Mouse (Mus musculus): ENCODE data around the gene Pygb. TPM values are rescaled to one million over a fixed set of nuclear protein-coding genes. Genes with fewer than 3 reads are reported as not detected.

The Pygb gene
- polyA plus RNA-seq, 1 experiment from 2014 or later, result 92.4 TPM

DNA sequence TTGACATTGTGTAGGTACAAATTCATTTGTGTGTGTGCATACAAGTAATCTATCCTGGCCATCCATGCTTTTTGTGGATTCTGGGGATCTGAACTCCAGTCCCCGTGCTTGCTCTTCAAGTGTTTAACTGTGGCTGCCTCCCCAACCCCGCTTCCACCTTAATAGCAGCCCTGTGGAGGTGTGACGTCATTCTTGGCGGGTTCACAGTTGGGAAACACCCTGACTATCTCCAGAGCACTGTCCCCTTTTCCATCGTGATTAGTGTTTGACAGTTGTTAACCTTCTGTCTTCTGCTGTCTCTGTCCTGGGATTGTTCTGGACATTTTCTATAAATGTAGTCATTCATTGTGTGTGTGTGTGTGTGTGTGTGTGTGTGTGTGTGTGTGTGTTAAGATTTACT, 24.1 kb downstream of the Pygb start:
- 64% methylated on average over 5 of the region's 5 CpGs for WGBS
- H3K9me3 ChIP-seq (ENCODE audit: control insufficient read depth, low read length), result no peaks in the 10 kb centered on the region

DNA sequence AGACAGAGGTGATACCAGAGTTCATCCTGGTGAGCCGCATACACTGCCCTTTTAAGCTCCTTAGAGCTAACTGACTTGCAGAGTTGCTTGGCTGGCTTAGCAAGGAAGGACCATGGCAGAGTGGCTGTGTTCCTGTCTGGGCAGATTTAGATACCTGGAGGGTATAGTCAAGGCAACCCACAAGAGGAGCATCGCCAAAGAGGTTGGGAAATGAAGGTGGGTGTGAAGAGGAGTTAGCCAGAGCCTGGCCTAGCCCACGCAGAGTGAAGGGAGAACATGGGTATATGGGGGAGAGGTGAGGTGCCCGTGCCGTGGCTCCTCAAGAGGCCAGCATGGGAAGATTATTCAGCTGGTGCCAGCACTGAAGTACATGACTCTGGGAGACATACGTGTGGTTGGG, 26.3 kb downstream of the Pygb start:
- Histone ChIP-seq H3K4me3 (ENCODE audit: low read length) (no peak overlapping the region), H3K9ac (ENCODE audit: low read length) (no peak overlapping the region), H3K9me3 (ENCODE audit: control insufficient read depth, low read length) (no peaks in the 10 kb centered on the region), H3K4me1 (replicated peaks; ENCODE audit: control insufficient read depth, insufficient read depth, low read length) (no peaks in the 10 kb centered on the region), H3K4me2 (ENCODE audit: low read depth, low read length) (no peak overlapping the region), H3K36me3 (ENCODE audit: control insufficient read depth, insufficient read depth, low read length) (peaks cover 40% of the 10 kb centered on the region), H3K27me3 (ENCODE audit: control insufficient read depth, insufficient read depth, low read depth, low read length) (no peaks in the 10 kb centered on the region), H3K27ac (ENCODE audit: low read length) (no peak overlapping the region)
- ATAC-seq (ENCODE audit: low read depth), result no peak
- WGBS, result 88% methylated on average over 6 of the region's 6 CpGs

More for the DNA sequence above, 24.1 kb downstream of the Pygb start:
- H3K4me3 ChIP-seq (ENCODE audit: low read length), result no peak overlapping the region
- H3K36me3 ChIP-seq (ENCODE audit: control insufficient read depth, insufficient read depth, low read length), result peaks cover 32% of the 10 kb centered on the region
- H3K4me1 ChIP-seq (replicated peaks; ENCODE audit: control insufficient read depth, insufficient read depth, low read length), result no peaks in the 10 kb centered on the region
- no peak for ATAC-seq (ENCODE audit: low read depth)
- H3K27me3 ChIP-seq (ENCODE audit: control insufficient read depth, insufficient read depth, low read depth, low read length), result no peaks in the 10 kb centered on the region
- no peak overlapping the region for H3K9ac ChIP-seq (ENCODE audit: low read length)
- no peak overlapping the region for H3K27ac ChIP-seq (ENCODE audit: low read length)
- H3K4me2 ChIP-seq (ENCODE audit: low read depth, low read length), result no peak overlapping the region

DNA sequence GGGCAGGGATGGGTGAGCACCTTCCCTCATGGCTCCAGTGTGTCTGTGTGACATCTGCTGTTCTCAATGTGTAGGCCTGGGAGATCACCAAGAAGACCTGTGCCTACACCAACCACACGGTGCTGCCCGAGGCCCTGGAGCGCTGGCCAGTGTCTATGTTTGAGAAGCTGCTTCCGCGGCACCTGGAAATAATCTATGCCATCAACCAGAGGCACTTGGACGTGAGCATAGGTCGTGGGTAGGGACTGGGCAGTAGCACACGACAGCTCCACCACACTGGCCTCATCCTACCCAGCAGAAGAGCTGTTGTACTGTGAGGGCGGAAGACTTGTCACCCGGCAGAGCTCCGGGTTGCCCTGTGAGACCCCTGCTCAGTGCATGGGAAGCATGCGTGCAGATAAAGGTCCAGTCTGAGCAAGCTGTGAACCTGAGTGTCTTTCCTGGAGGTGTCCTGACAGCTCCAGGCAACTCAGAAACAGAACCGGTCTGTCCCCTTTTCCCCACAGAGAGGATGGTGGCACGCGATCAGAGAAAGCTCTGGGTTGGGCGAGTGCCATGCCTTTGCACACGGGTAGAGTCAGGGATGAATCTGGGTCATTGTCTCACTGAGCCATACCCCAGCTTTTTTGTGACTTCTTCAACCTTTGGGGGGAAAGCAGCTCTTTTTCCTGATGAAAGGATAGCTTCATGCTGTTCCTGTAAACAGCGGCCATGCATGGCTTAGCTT, 30.3 kb downstream of the Pygb start:
- H3K36me3 ChIP-seq (ENCODE audit: control insufficient read depth, insufficient read depth, low read length), result peaks cover 39% of the 10 kb centered on the region
- WGBS, result 92% methylated on average over 18 of the region's 18 CpGs
- no peaks in the 10 kb centered on the region for H3K27me3 ChIP-seq (ENCODE audit: control insufficient read depth, insufficient read depth, low read depth, low read length)
- H3K4me3 ChIP-seq (ENCODE audit: low read length), result no peak overlapping the region
- H3K4me1 ChIP-seq (replicated peaks; ENCODE audit: control insufficient read depth, insufficient read depth, low read length), result no peaks in the 10 kb centered on the region
- H3K9ac ChIP-seq (ENCODE audit: low read length), result no peak overlapping the region
- H3K9me3 ChIP-seq (ENCODE audit: control insufficient read depth, low read length), result no peaks in the 10 kb centered on the region
- no peak overlapping the region for H3K4me2 ChIP-seq (ENCODE audit: low read depth, low read length)
- no peak overlapping the region for H3K27ac ChIP-seq (ENCODE audit: low read length)
- ATAC-seq (ENCODE audit: low read depth), result no peak

DNA sequence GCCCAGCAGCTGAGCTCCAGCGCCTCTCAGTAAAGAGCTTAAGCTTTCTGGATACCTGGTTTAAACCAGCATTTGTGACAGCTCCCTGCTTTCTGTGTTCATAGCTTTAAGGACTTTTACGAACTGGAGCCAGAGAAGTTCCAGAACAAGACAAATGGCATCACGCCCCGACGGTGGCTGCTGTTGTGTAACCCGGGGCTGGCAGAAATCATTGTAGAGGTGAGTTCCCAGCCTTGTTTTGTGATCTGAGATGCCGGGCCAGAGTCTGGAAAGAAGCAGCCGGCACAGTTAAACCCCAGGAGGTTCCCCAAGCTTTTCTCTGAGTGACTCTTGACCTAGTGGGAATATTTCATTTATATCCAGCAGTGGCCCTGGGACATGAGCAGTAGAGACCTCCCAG, 32.2 kb downstream of the Pygb start:
- no peak overlapping the region for H3K9ac ChIP-seq (ENCODE audit: low read length)
- H3K9me3 ChIP-seq (ENCODE audit: control insufficient read depth, low read length), result no peaks in the 10 kb centered on the region
- H3K27ac ChIP-seq (ENCODE audit: low read length), result no peak overlapping the region
- WGBS, result 84% methylated on average over 8 of the region's 8 CpGs
- H3K4me3 ChIP-seq (ENCODE audit: low read length), result no peak overlapping the region
- no peak overlapping the region for H3K4me2 ChIP-seq (ENCODE audit: low read depth, low read length)
- ATAC-seq (ENCODE audit: low read depth), result no peak
- no peaks in the 10 kb centered on the region for H3K4me1 ChIP-seq (replicated peaks; ENCODE audit: control insufficient read depth, insufficient read depth, low read length)
- H3K27me3 ChIP-seq (ENCODE audit: control insufficient read depth, insufficient read depth, low read depth, low read length), result no peaks in the 10 kb centered on the region
- H3K36me3 ChIP-seq (ENCODE audit: control insufficient read depth, insufficient read depth, low read length), result peaks cover 34% of the 10 kb centered on the region

DNA sequence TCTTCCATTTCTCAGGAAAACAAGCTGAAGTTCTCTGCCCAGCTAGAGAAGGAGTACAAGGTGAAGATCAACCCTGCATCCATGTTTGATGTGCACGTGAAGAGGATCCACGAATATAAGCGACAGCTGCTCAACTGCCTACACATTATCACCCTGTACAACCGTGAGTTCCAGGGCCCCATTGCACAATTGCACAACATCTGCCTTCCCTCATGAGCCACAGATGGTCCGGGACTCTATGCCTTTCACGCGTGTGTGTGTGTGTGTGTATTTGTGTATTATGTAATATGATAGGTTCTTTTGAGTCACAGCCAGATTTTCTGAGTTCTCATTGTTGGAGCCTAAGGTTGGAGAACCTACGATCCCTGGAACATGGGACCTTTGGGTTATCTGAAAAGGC, 34.2 kb downstream of the Pygb start:
- no peaks in the 10 kb centered on the region for H3K4me1 ChIP-seq (replicated peaks; ENCODE audit: control insufficient read depth, insufficient read depth, low read length)
- H3K9ac ChIP-seq (ENCODE audit: low read length), result no peak overlapping the region
- no peak for ATAC-seq (ENCODE audit: low read depth)
- no peaks in the 10 kb centered on the region for H3K27me3 ChIP-seq (ENCODE audit: control insufficient read depth, insufficient read depth, low read depth, low read length)
- no peak overlapping the region for H3K27ac ChIP-seq (ENCODE audit: low read length)
- no peak overlapping the region for H3K4me3 ChIP-seq (ENCODE audit: low read length)
- H3K9me3 ChIP-seq (ENCODE audit: control insufficient read depth, low read length), result no peaks in the 10 kb centered on the region
- WGBS, result 78% methylated on average over 8 of the region's 8 CpGs
- H3K36me3 ChIP-seq (ENCODE audit: control insufficient read depth, insufficient read depth, low read length), result peaks cover 27% of the 10 kb centered on the region
- no peak overlapping the region for H3K4me2 ChIP-seq (ENCODE audit: low read depth, low read length)

DNA sequence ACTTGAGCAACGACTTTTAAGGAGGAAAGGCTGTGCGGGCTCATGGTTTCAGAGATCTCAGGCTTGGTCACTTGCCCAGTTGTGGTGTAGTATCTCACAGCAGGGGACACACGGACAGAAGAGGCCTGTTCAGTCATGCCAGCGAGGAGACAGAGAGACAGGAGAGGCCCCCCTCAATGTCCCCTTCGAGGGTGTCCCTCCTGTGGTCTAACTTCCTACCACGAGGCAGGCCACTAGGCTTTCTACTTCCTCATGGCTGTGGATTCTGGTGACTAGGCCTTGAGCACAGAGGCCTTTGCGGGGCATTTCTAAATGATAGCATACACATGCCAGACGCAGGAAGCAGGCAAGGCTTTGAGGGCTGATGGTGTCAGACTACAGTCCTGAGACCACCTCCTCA, 36.5 kb downstream of the Pygb start:
- ATAC-seq (ENCODE audit: low read depth), result no peak
- Histone ChIP-seq H3K36me3 (ENCODE audit: control insufficient read depth, insufficient read depth, low read length) (peaks cover 35% of the 10 kb centered on the region), H3K4me1 (replicated peaks; ENCODE audit: control insufficient read depth, insufficient read depth, low read length) (no peaks in the 10 kb centered on the region), H3K9me3 (ENCODE audit: control insufficient read depth, low read length) (no peaks in the 10 kb centered on the region), H3K4me2 (ENCODE audit: low read depth, low read length) (no peak overlapping the region), H3K27me3 (ENCODE audit: control insufficient read depth, insufficient read depth, low read depth, low read length) (no peaks in the 10 kb centered on the region), H3K9ac (ENCODE audit: low read length) (no peak overlapping the region), H3K4me3 (ENCODE audit: low read length) (no peak overlapping the region), H3K27ac (ENCODE audit: low read length) (no peak overlapping the region)
- 76% methylated on average over 8 of the region's 8 CpGs for WGBS

DNA sequence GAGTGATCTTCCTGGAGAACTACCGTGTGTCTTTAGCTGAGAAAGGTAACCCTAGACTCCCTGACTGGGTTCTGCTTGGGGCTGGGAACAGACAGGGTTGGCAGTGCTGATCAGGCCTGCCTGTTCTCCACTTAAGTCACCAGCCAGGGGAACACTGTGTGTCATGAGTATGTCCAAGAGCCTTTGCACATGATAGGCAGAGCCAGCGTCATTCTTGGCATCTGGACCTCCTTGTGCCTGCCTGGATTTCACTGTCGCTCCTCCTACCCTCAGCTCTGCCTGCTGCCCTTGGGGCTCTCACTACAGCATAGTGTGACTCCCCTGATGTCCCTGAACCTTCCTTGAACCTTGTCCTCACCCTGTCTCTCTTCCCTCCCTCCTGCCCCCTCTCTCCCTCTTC, 39.9 kb downstream of the Pygb start:
- Histone ChIP-seq H3K36me3 (ENCODE audit: control insufficient read depth, insufficient read depth, low read length) (peaks cover 38% of the 10 kb centered on the region), H3K4me3 (ENCODE audit: low read length) (no peak overlapping the region), H3K27me3 (ENCODE audit: control insufficient read depth, insufficient read depth, low read depth, low read length) (no peaks in the 10 kb centered on the region), H3K9me3 (ENCODE audit: control insufficient read depth, low read length) (no peaks in the 10 kb centered on the region), H3K4me2 (ENCODE audit: low read depth, low read length) (no peak overlapping the region), H3K4me1 (replicated peaks; ENCODE audit: control insufficient read depth, insufficient read depth, low read length) (no peaks in the 10 kb centered on the region), H3K9ac (ENCODE audit: low read length) (no peak overlapping the region), H3K27ac (ENCODE audit: low read length) (no peak overlapping the region)
- ATAC-seq (ENCODE audit: low read depth), result no peak
- WGBS, result 74% methylated on average over 3 of the region's 3 CpGs

DNA sequence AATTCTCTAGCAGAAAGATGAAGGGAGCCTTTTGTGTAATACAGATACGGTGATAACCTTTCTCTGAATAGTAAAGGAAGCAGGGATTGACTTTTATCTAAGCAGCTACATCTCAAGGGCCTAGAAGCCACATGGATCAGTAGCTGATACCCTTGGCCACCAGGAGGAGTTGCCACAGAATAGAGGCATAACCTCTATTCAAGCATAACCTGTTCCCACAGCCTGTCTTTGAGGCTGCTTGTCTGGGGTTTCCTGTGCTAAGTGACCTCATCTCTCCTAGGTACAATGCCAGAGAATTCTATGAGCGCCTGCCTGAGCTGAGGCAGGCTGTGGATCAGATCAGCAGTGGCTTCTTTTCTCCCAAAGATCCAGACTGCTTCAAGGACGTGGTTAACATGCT, 41.6 kb downstream of the Pygb start:
- ATAC-seq (ENCODE audit: low read depth), result no peak
- H3K9ac ChIP-seq (ENCODE audit: low read length), result no peak overlapping the region
- no peaks in the 10 kb centered on the region for H3K27me3 ChIP-seq (ENCODE audit: control insufficient read depth, insufficient read depth, low read depth, low read length)
- peaks cover 43% of the 10 kb centered on the region for H3K36me3 ChIP-seq (ENCODE audit: control insufficient read depth, insufficient read depth, low read length)
- no peaks in the 10 kb centered on the region for H3K9me3 ChIP-seq (ENCODE audit: control insufficient read depth, low read length)
- no peak overlapping the region for H3K27ac ChIP-seq (ENCODE audit: low read length)
- H3K4me3 ChIP-seq (ENCODE audit: low read length), result no peak overlapping the region
- H3K4me2 ChIP-seq (ENCODE audit: low read depth, low read length), result no peak overlapping the region
- 75% methylated on average over 3 of the region's 3 CpGs for WGBS
- no peaks in the 10 kb centered on the region for H3K4me1 ChIP-seq (replicated peaks; ENCODE audit: control insufficient read depth, insufficient read depth, low read length)

DNA sequence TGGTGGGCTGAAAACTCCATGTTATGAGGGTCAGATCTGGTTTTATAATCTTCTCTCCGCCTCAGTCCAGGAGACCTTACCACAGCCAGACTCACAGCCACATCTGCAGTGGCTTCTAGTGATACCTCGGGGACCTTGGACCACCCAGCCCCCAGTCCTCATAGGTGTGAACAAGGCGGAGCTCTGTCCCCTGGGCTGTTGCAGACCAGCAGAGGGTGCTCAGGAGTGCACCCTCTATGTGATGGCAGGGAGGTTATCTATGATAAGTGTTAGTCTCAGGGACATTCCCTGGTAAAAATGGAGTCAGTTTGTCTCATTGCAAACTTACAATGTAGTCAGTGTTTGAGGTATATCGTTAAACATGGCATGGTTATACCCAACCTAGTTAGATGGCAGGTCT, 42.1 kb downstream of the Pygb start:
- WGBS, result 77% methylated on average over 4 of the region's 4 CpGs
- no peaks in the 10 kb centered on the region for H3K9me3 ChIP-seq (ENCODE audit: control insufficient read depth, low read length)
- no peak for ATAC-seq (ENCODE audit: low read depth)

DNA sequence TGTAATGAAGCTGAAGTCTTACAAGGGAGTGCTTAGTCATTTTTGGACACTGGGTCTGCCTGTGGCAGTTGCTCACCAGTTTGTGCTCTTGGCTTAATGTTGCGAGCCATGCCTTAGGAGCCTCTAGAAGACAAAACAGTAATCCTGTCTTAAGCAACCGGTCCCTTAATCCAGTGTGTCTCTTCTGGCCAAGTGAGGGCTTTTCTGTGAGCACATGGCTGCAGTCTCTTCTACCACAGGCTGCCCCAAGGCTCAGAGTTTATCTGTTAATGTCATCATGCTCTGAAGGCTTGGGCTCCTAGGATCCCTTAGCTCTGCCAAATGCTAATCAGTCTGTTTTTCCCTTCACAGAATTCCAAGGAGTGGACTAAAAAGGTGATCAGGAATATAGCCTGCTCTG, 43.5 kb downstream of the Pygb start:
- ATAC-seq (ENCODE audit: low read depth), result no peak
- WGBS, result 86% methylated on average over 2 of the region's 2 CpGs
- Histone ChIP-seq H3K9ac (ENCODE audit: low read length) (no peak overlapping the region), H3K4me3 (ENCODE audit: low read length) (no peak overlapping the region), H3K36me3 (ENCODE audit: control insufficient read depth, insufficient read depth, low read length) (peaks cover 44% of the 10 kb centered on the region), H3K27me3 (ENCODE audit: control insufficient read depth, insufficient read depth, low read depth, low read length) (no peaks in the 10 kb centered on the region), H3K4me2 (ENCODE audit: low read depth, low read length) (no peak overlapping the region), H3K27ac (ENCODE audit: low read length) (no peak overlapping the region), H3K9me3 (ENCODE audit: control insufficient read depth, low read length) (no peaks in the 10 kb centered on the region), H3K4me1 (replicated peaks; ENCODE audit: control insufficient read depth, insufficient read depth, low read length) (no peaks in the 10 kb centered on the region)

More for the DNA sequence above, 42.1 kb downstream of the Pygb start:
- Histone ChIP-seq H3K4me3 (ENCODE audit: low read length) (no peak overlapping the region), H3K4me2 (ENCODE audit: low read depth, low read length) (no peak overlapping the region), H3K27me3 (ENCODE audit: control insufficient read depth, insufficient read depth, low read depth, low read length) (no peaks in the 10 kb centered on the region), H3K36me3 (ENCODE audit: control insufficient read depth, insufficient read depth, low read length) (peaks cover 47% of the 10 kb centered on the region), H3K27ac (ENCODE audit: low read length) (no peak overlapping the region), H3K9ac (ENCODE audit: low read length) (no peak overlapping the region), H3K4me1 (replicated peaks; ENCODE audit: control insufficient read depth, insufficient read depth, low read length) (no peaks in the 10 kb centered on the region)
